Mouse (Mus musculus): ENCODE measurements at regions not wholly inside any gene's neighbourhood (a gene's known extent, or its start where the extent isn't known, plus 50 kb on each side); places are given as distances from the start of the nearest gene placed in this dataset.
A peak's percentile ranks its signal among the peaks of the same experiment; 100 is the strongest.

- no peak for DNase-seq (ENCODE audit: extremely low spot score, low spot score)
Observed at GRCm38 (mm10) chr1:77168316-77168715, 346.6 kb downstream of the Epha4 start.

GRCm38 (mm10) chr1:77172463-77172862 is 342.4 kb downstream of the Epha4 start:
- DNase-seq (ENCODE audit: extremely low spot score, low spot score): no peak

GRCm38 (mm10) chr1:77174801-77175200 is 340.1 kb downstream of the Epha4 start:
- DNase-seq (ENCODE audit: extremely low spot score, low spot score): no peak

GRCm38 (mm10) chr1:77175214-77175613 is 339.7 kb downstream of the Epha4 start:
- no peak for DNase-seq (ENCODE audit: extremely low spot score, low spot score)

- no peak for DNase-seq (ENCODE audit: extremely low spot score, low spot score)
Observed at GRCm38 (mm10) chr1:77176516-77176915, 338.4 kb downstream of the Epha4 start.

GRCm38 (mm10) chr1:77183965-77184364 is 330.9 kb downstream of the Epha4 start:
- DNase-seq (ENCODE audit: extremely low spot score, low spot score): no peak

GRCm38 (mm10) chr1:77190141-77190540 is 324.7 kb downstream of the Epha4 start:
- no peak for DNase-seq (ENCODE audit: extremely low spot score, low spot score)

- no peak for DNase-seq (ENCODE audit: extremely low spot score, low spot score)
Observed at GRCm38 (mm10) chr1:77201321-77201917, 313.5 kb downstream of the Epha4 start.

GRCm38 (mm10) chr1:77202948-77203347 is 311.9 kb downstream of the Epha4 start:
- DNase-seq (ENCODE audit: extremely low spot score, low spot score): no peak

GRCm38 (mm10) chr1:77206535-77206934 is 308.4 kb downstream of the Epha4 start:
- DNase-seq (ENCODE audit: extremely low spot score, low spot score): no peak

- DNase-seq (ENCODE audit: extremely low spot score, low spot score): no peak
Observed at GRCm38 (mm10) chr1:77209395-77209794, 305.5 kb downstream of the Epha4 start.

GRCm38 (mm10) chr1:77213462-77214098 is 301.3 kb downstream of the Epha4 start:
- no peak for DNase-seq (ENCODE audit: extremely low spot score, low spot score)

GRCm38 (mm10) chr1:77219488-77220321 is 295.2 kb downstream of the Epha4 start:
- DNase-seq (ENCODE audit: extremely low spot score, low spot score): no peak

- DNase-seq (ENCODE audit: extremely low spot score, low spot score): no peak
Observed at GRCm38 (mm10) chr1:77220322-77220590, 294.6 kb downstream of the Epha4 start.

- DNase-seq (ENCODE audit: extremely low spot score, low spot score): no peak
Observed at GRCm38 (mm10) chr1:77220783-77221182, 294.1 kb downstream of the Epha4 start.

GRCm38 (mm10) chr1:77221900-77222299 is 293.0 kb downstream of the Epha4 start:
- no peak for DNase-seq (ENCODE audit: extremely low spot score, low spot score)

GRCm38 (mm10) chr1:77226546-77226945 is 288.3 kb downstream of the Epha4 start:
- no peak for DNase-seq (ENCODE audit: extremely low spot score, low spot score)

- peak; percentile 26 for DNase-seq (ENCODE audit: extremely low spot score, low spot score)
Observed at GRCm38 (mm10) chr1:77226991-77227515, 287.8 kb downstream of the Epha4 start.

GRCm38 (mm10) chr1:77227800-77228199 is 287.1 kb downstream of the Epha4 start:
- no peak for DNase-seq (ENCODE audit: extremely low spot score, low spot score)

- no peak for DNase-seq (ENCODE audit: extremely low spot score, low spot score)
Observed at GRCm38 (mm10) chr1:77229561-77229960, 285.3 kb downstream of the Epha4 start.

- no peak for DNase-seq (ENCODE audit: extremely low spot score, low spot score)
Observed at GRCm38 (mm10) chr1:77233010-77233409, 281.9 kb downstream of the Epha4 start.

GRCm38 (mm10) chr1:77244642-77245041 is 270.2 kb downstream of the Epha4 start:
- no peak for DNase-seq (ENCODE audit: extremely low spot score, low spot score)

All from neural tube, embryonic 10.5 days (tissue).